Mouse (Mus musculus) myocyte (in vitro differentiated cells): Measurements from ENCODE around the gene Nap1l5.

Source experiments
- MAX ChIP-seq: IDR thresholded peaks from one replicate; pipeline ENCODE4 v1.6.1; 2011; ENCODE audit warnings: low read depth, mild to moderate bottlenecking, control low read depth
- POLR2A ChIP-seq: IDR thresholded peaks from one replicate; pipeline ENCODE4 v1.6.1; 2011; ENCODE audit warnings: low read depth, mild to moderate bottlenecking, control low read depth, moderate library complexity; ENCODE audit not compliant: insufficient read length
- REST ChIP-seq: IDR thresholded peaks from one replicate; pipeline ENCODE4 v1.6.1; 2011; ENCODE audit warnings: mild to moderate bottlenecking, control low read depth, moderate library complexity; ENCODE audit not compliant: insufficient read depth, insufficient read length
- SRF ChIP-seq: IDR thresholded peaks from one replicate; pipeline ENCODE4 v1.6.1; 2011; ENCODE audit warnings: low read depth; ENCODE audit not compliant: control insufficient read depth, insufficient read length
- TCF12 ChIP-seq: IDR thresholded peaks from one replicate; pipeline ENCODE4 v1.6.1; 2011; ENCODE audit warnings: mild to moderate bottlenecking, control low read depth; ENCODE audit not compliant: poor library complexity, insufficient read depth, severe bottlenecking
- TCF3 ChIP-seq: IDR thresholded peaks from one replicate; pipeline ENCODE4 v1.6.1; 2011; ENCODE audit warnings: low read depth, control low read depth; ENCODE audit not compliant: insufficient read length
- USF1 ChIP-seq: IDR thresholded peaks from one replicate; pipeline ENCODE4 v1.6.1; 2011; ENCODE audit warnings: low read depth, mild to moderate bottlenecking, control low read depth, moderate library complexity

DNA sequence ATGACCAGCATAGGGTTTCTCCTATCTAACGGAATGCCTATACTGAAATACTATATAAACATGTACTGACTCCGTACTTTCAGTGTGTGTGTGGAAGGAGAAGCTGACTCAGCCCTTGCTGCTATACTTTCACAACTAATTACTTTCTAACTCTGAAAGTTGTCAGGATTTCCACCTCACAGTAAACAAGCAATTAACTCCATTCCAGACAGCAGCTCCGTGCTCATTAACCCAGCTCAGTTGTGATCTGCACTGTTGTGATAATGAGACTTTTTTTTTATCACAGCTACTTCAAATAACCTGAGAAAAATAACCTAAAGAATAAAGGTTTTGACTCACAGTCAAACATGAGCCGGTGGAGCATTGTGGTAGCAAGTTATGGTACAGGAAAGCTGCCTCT is 11.9 kb downstream of the Nap1l5 start:
- TF ChIP-seq REST (no peak), MAX (no peak), TCF12 (no peak), POLR2A (no peak), TCF3 (no peak), SRF (no peak), USF1 (no peak)
